Mouse (Mus musculus) CD4-positive, CD25-positive, alpha-beta regulatory T cell, adult 4 months (primary cell): ENCODE results near the gene Nfia. TPM values are rescaled to one million over a fixed set of nuclear protein-coding genes. Genes with fewer than 3 reads are reported as not detected.

ENCODE experiments used
- ATAC-seq: one replicate; pipeline ENCODE4 v1.8.0; 2017
- polyA plus RNA-seq, 2 experiments: library from polyadenylated mRNA; unstranded; fragments of 100-300 nt; shearing (Covaris generic); gene quantifications; one replicate each; pipeline ENCODE4 v1.2.1; 2017

Nfia gene
- polyA plus RNA-seq, 2 experiments from 2014 or later = 13.1 to 19.9 TPM

- ATAC-seq = no peak
Measured at GRCm38 (mm10) chr4:97767025-97767424, 5.5 kb upstream of the Nfia start.

- no peak for ATAC-seq
Measured at GRCm38 (mm10) chr4:97767516-97767915, 5.0 kb upstream of the Nfia start.

DNA sequence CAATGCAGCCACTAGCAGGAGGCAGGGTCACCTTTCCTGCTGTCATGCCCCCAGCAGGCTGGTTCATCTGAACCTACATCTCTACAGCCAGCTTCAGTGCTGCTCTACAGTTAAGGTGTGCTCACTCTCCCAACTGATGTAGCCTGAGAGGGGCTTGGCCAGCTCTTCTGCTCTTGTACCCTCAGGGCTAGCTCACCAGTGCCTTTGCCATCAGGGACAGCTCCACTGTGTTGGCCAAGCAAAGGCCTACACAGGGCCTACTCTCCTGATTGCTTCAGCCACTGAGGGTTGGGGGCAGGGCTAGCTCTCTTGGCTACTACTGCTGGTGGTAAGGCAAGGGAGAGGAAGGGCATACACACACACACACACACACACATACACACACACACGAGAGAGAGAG lies 2.7 kb upstream of the Nfia start:
- ATAC-seq = no peak

DNA sequence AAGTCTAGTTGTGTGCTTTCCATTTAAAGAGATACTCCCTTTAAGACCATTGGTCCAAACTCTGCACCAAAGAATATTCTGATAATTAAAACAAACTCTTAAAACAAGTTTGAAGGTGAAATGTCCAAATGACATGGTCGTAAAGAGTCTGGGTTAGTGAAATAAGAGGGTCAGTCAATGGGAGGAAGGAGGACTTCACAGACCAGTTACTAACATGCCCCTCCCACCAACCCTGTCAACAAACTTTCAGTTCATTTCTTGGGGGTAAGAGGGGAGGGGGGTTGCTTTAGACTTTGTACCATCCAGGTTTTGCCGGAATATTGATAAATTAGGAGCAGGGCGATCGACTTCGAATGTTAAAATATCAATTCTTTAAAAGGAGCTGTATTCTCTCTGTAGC lies 1.1 kb upstream of the Nfia start:
- no peak for ATAC-seq

GRCm38 (mm10) chr4:97772084-97772484 lies 450 bp upstream of the Nfia start:
- peak; percentile 83 for ATAC-seq

- ATAC-seq = peak; percentile 78
Measured at GRCm38 (mm10) chr4:97773110-97773593, 618 bp downstream of the Nfia start.

GRCm38 (mm10) chr4:97773791-97774190 lies 1.3 kb downstream of the Nfia start:
- no peak for ATAC-seq

DNA sequence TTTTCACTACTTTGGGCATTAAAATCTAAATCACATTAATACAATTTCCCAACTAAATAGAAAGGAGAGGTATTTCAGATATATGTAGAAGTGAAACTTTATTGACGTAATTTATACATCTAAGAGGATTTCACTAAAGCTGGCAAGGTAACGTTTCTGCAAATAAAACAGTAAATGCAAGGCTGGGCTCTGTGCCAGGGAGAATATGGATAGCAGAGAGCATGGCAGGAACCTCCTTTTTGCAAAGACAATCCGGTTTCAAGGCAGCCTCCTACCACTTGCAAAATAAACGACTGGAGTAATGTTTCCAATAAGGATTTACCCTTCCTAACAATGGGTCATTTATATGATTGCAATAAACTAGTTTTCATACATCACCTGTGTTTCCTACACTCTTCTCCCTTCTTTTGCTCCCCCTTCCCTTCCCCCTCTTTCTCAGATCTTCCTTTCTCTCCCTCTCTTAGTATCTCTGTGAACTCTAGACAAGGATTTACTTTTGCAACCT lies 2.0 kb downstream of the Nfia start:
- no peak for ATAC-seq

GRCm38 (mm10) chr4:97775059-97775458 lies 2.5 kb downstream of the Nfia start:
- ATAC-seq = no peak

DNA sequence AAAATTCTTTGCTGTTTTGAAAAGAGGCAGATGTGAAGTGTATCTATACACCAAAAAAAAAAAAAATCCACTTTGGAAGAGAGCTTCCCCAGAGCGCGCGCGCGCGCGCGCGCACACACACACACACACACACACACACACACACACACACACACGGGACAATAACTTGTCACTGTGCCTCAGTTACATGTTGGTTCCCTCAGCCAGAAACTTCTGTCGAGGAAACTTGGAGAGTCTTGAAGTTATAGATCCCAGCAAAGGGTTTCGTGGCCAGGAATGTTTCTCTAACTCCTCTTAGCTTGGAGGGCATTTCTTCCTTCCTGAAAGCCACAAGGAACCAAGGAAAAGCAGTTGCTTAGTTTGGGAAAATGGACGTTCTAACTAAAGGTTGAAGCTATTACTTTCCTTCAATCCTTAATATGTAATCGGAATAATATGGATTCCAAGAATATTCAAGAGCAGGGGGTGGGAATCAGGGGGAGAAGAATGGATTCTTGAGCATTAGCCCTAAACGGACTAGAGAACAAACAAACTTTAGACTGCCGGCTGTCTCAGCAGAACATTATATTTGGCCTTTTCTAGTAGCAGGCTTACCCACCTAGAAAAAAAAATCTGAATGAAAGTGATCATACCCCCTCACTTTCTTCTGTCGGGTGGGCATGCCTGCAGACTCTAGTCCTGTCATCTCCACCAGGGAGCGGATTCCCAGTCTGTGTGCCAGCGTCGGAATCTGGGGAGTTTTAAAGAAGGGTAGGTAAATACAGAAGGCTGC lies 3.1 kb downstream of the Nfia start:
- no peak for ATAC-seq

GRCm38 (mm10) chr4:97776388-97777080 lies 4.0 kb downstream of the Nfia start:
- ATAC-seq = no peak

- ATAC-seq = no peak
Measured at GRCm38 (mm10) chr4:97777081-97777705, 4.7 kb downstream of the Nfia start.

DNA sequence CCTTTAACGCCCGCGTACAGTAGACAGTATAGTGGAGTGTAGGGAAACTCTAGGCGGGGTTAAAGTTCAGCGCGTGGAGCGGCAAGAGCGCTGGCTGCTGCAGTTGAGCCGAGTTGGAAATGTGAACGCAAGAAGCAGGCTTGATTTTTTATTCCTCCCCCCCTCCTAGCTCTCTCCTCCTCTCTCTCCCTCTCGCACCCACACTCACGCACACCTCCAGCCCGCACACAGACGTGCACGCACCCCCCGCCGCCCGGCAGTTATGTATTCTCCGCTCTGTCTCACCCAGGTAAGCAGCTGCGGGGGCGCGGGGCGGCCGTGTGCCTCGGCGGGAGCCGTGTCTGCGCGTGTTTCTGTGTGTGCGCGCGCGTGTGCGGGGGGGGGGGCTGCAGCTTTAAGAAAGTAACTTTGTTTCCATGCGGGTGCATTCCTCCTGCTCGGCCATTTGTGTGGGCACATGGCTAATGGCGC lies 5.2 kb downstream of the Nfia start, which contains the start of gene E130114P18Rik:
Gene E130114P18Rik, minus strand, starts transcription at position 373 of the 471 bp plus-strand sequence.
- ATAC-seq = peak; percentile 11

DNA sequence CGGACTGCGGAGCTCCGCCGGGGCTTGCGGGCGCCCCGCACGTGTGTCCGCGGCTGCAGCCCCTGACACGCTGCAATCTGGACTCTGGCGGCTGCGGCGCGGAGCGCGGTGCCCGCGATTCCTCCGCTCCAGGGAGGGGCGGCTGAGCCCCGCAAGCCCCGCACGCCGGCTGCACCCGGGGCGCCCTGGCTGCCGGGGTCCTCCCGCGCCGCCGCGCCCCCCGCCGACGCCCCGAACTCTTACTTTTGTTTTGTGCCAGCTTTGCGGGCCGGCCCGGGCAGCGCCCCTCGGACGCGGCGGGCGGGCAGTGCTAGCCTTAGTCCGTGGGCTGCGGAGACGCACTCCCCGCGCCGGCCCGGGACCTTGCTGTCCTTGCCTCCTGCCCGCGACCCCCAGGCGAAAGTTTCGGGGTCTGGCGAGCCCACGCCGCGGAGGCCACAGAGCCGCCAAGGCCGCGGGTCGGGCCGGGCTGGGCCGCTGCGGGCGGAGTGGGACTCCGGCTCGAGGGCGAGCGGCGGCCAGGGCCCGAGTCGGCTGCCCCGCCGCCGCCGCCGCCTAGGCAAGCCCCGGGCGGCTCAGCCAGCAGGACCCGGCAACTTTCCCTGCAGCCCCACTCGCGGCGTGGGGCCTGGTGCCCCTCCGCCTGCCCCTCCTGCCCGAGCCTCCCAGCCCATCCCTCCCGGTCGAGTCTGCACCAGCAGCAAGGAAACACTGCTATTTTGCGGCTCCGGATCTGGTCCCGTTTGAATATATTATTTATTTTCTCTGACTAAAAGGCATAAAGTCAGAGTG lies 5.9 kb downstream of the Nfia start:
- no peak for ATAC-seq

- ATAC-seq = no peak
Measured at GRCm38 (mm10) chr4:97779003-97779930, 6.7 kb downstream of the Nfia start.

- no peak for ATAC-seq
Measured at GRCm38 (mm10) chr4:97780024-97780423, 7.5 kb downstream of the Nfia start.

- no peak for ATAC-seq
Measured at GRCm38 (mm10) chr4:97780666-97781435, 8.3 kb downstream of the Nfia start.

DNA sequence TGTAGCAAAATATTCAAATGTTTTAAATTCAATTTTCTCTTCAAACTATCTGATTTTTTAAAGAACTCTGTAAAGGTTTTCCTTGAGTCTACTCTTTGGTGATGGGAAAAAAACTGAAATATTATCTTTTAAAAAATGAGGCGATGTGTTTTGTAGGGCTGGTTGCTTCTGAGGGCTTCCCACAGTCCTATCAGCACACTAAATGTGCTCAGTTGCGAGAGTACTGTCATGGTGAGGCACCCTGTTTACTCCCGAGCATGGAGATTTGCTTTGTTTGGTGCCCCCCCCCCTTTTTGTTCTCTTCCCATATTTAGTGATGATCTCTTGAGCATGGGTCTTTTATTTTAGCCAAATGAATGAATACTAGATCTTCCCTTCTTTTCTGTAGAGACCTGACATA lies 9.5 kb downstream of the Nfia start:
- ATAC-seq = no peak

GRCm38 (mm10) chr4:97782497-97782896 lies 10.0 kb downstream of the Nfia start:
- ATAC-seq = no peak
